Mouse (Mus musculus): ENCODE results near the gene Cdnf.

- TF ChIP-seq CTCF (IDR thresholded peaks at IDR 0.05; ENCODE audit: low read depth) = no peak
- no peak for TF ChIP-seq EP300 (IDR thresholded peaks at IDR 0.05; ENCODE audit: low read depth)
Measured at GRCm38 (mm10) chr2:3499543-3499942, 13.3 kb upstream of the Cdnf start.

Data from liver, embryonic 14.5 days (tissue).